Mouse (Mus musculus): ENCODE results near the gene Trabd2b. TPM values are rescaled to one million over a fixed set of nuclear protein-coding genes. Genes with fewer than 3 reads are reported as not detected.

Trabd2b gene
- total RNA-seq, 1 experiment, result 0.31 TPM

GRCm38 (mm10) chr4:114533894-114534754, 127.6 kb downstream of the Trabd2b start:
- H3K4me1 ChIP-seq (ENCODE audit: control insufficient read depth in 2 of 2, insufficient read depth in 2 of 2, low read length in 2 of 2, poor library complexity in 1 of 2), result no peaks in the 10 kb centered on the region
- no peaks in the 10 kb centered on the region for H3K36me3 ChIP-seq (ENCODE audit: control insufficient read depth, insufficient read depth, low read length, poor library complexity, severe bottlenecking)
- H3K27ac ChIP-seq (ENCODE audit: insufficient read depth, low read depth, low read length, poor library complexity, severe bottlenecking), result no peak overlapping the region
- no peak for TF ChIP-seq ZC3H11A (IDR thresholded peaks at IDR 0.05; ENCODE audit: borderline replicate concordance, low read depth, low read length)
- TF ChIP-seq HCFC1 (IDR thresholded peaks at IDR 0.05; ENCODE audit: borderline replicate concordance, insufficient read depth, low read length), result no peak
- no peak for TF ChIP-seq ZNF384 (IDR thresholded peaks at IDR 0.05; ENCODE audit: low read depth, low read length)
- TF ChIP-seq CHD2 (IDR thresholded peaks at IDR 0.05; ENCODE audit: low read depth, low read length), result no peak
- no peak for TF ChIP-seq MAFK (IDR thresholded peaks at IDR 0.05; ENCODE audit: insufficient read depth, low read depth, low read length)
- H3K9ac ChIP-seq (ENCODE audit: insufficient read depth, low read depth, low read length, poor library complexity, severe bottlenecking), result no peak overlapping the region
- DNase-seq (ENCODE audit: low read depth, low spot score), result no peak
- no peaks in the 10 kb centered on the region for H3K9me3 ChIP-seq (ENCODE audit: control insufficient read depth, insufficient read depth, low read depth, low read length)
- in situ Hi-C loops (cut with MboI; ENCODE audit: low sequenced_read_pairs in 2 of 2, unreplicated experiment in 2 of 2), result no loop called here
- H3K4me3 ChIP-seq (ENCODE audit: insufficient read depth in 1 of 2, low read depth in 1 of 2, low read length in 2 of 2, poor library complexity in 1 of 2, severe bottlenecking in 1 of 2), result no peak overlapping the region

GRCm38 (mm10) chr4:114537376-114537974, 131.0 kb downstream of the Trabd2b start:
- Histone ChIP-seq H3K9me3 (ENCODE audit: control insufficient read depth, insufficient read depth, low read depth, low read length) (no peaks in the 10 kb centered on the region), H3K36me3 (ENCODE audit: control insufficient read depth, insufficient read depth, low read length, poor library complexity, severe bottlenecking) (no peaks in the 10 kb centered on the region), H3K4me3 (ENCODE audit: insufficient read depth in 1 of 2, low read depth in 1 of 2, low read length in 2 of 2, poor library complexity in 1 of 2, severe bottlenecking in 1 of 2) (no peak overlapping the region), H3K27ac (ENCODE audit: insufficient read depth, low read depth, low read length, poor library complexity, severe bottlenecking) (no peak overlapping the region), H3K9ac (ENCODE audit: insufficient read depth, low read depth, low read length, poor library complexity, severe bottlenecking) (no peak overlapping the region; the same call in 1 of the 2 replicates), H3K4me1 (ENCODE audit: control insufficient read depth in 2 of 2, insufficient read depth in 2 of 2, low read length in 2 of 2, poor library complexity in 1 of 2) (no peaks in the 10 kb centered on the region)
- TF ChIP-seq MAFK (IDR thresholded peaks at IDR 0.05; ENCODE audit: insufficient read depth, low read depth, low read length) (no peak), CHD2 (IDR thresholded peaks at IDR 0.05; ENCODE audit: low read depth, low read length) (no peak), HCFC1 (IDR thresholded peaks at IDR 0.05; ENCODE audit: borderline replicate concordance, insufficient read depth, low read length) (no peak), ZNF384 (IDR thresholded peaks at IDR 0.05; ENCODE audit: low read depth, low read length) (no peak), ZC3H11A (IDR thresholded peaks at IDR 0.05; ENCODE audit: borderline replicate concordance, low read depth, low read length) (no peak)
- in situ Hi-C loops (cut with MboI; ENCODE audit: low sequenced_read_pairs in 2 of 2, unreplicated experiment in 2 of 2), result no loop called here
- DNase-seq (ENCODE audit: low read depth, low spot score), result no peak

- Histone ChIP-seq H3K27ac (ENCODE audit: insufficient read depth, low read depth, low read length, poor library complexity, severe bottlenecking) (no peak overlapping the region), H3K9ac (ENCODE audit: insufficient read depth, low read depth, low read length, poor library complexity, severe bottlenecking) (no peak overlapping the region), H3K4me3 (ENCODE audit: insufficient read depth in 1 of 2, low read depth in 1 of 2, low read length in 2 of 2, poor library complexity in 1 of 2, severe bottlenecking in 1 of 2) (no peak overlapping the region), H3K36me3 (ENCODE audit: control insufficient read depth, insufficient read depth, low read length, poor library complexity, severe bottlenecking) (no peaks in the 10 kb centered on the region), H3K4me1 (ENCODE audit: control insufficient read depth in 2 of 2, insufficient read depth in 2 of 2, low read length in 2 of 2, poor library complexity in 1 of 2) (no peaks in the 10 kb centered on the region), H3K9me3 (ENCODE audit: control insufficient read depth, insufficient read depth, low read depth, low read length) (no peaks in the 10 kb centered on the region)
- DNase-seq (ENCODE audit: low read depth, low spot score), result no peak
- no peak for TF ChIP-seq HCFC1 (IDR thresholded peaks at IDR 0.05; ENCODE audit: borderline replicate concordance, insufficient read depth, low read length)
- no peak for TF ChIP-seq CHD2 (IDR thresholded peaks at IDR 0.05; ENCODE audit: low read depth, low read length)
- TF ChIP-seq MAFK (IDR thresholded peaks at IDR 0.05; ENCODE audit: insufficient read depth, low read depth, low read length), result no peak
- TF ChIP-seq ZNF384 (IDR thresholded peaks at IDR 0.05; ENCODE audit: low read depth, low read length), result no peak
- no peak for TF ChIP-seq ZC3H11A (IDR thresholded peaks at IDR 0.05; ENCODE audit: borderline replicate concordance, low read depth, low read length)
- in situ Hi-C loops (cut with MboI; ENCODE audit: low sequenced_read_pairs in 2 of 2, unreplicated experiment in 2 of 2), result no loop called here
Observed at GRCm38 (mm10) chr4:114540031-114540430, 133.5 kb downstream of the Trabd2b start.

DNA sequence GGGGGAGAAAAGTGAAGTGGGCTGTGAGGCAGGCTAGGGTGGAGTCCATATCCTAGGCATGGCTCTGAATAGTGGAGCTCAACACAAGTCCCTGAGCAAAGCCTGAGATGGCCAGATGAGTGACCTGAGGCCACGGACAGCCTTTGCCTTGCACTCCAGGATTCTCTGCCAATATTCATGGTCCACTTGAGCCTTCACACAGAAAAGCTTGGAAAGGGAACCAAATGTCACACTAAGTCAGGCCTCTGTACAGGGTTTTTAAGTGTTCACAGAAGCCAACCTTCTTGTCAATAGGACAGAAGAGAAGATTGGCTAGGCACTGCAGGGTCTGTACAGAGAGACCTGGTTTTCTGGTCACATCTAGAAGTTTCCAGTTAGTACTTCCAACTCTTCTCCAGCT, 134.7 kb downstream of the Trabd2b start:
- H3K4me1 ChIP-seq (ENCODE audit: control insufficient read depth in 2 of 2, insufficient read depth in 2 of 2, low read length in 2 of 2, poor library complexity in 1 of 2), result no peaks in the 10 kb centered on the region
- TF ChIP-seq ZNF384 (IDR thresholded peaks at IDR 0.05; ENCODE audit: low read depth, low read length), result no peak
- H3K9me3 ChIP-seq (ENCODE audit: control insufficient read depth, insufficient read depth, low read depth, low read length), result no peaks in the 10 kb centered on the region
- in situ Hi-C loops (cut with MboI; ENCODE audit: low sequenced_read_pairs in 2 of 2, unreplicated experiment in 2 of 2), result no loop called here
- no peak overlapping the region for H3K4me3 ChIP-seq (ENCODE audit: insufficient read depth in 1 of 2, low read depth in 1 of 2, low read length in 2 of 2, poor library complexity in 1 of 2, severe bottlenecking in 1 of 2)
- H3K9ac ChIP-seq (ENCODE audit: insufficient read depth, low read depth, low read length, poor library complexity, severe bottlenecking), result no peak overlapping the region
- H3K36me3 ChIP-seq (ENCODE audit: control insufficient read depth, insufficient read depth, low read length, poor library complexity, severe bottlenecking), result no peaks in the 10 kb centered on the region
- no peak for DNase-seq (ENCODE audit: low read depth, low spot score)
- H3K27ac ChIP-seq (ENCODE audit: insufficient read depth, low read depth, low read length, poor library complexity, severe bottlenecking), result no peak overlapping the region

Data from ES-E14 (cell line).